In the genomic region with DNA sequence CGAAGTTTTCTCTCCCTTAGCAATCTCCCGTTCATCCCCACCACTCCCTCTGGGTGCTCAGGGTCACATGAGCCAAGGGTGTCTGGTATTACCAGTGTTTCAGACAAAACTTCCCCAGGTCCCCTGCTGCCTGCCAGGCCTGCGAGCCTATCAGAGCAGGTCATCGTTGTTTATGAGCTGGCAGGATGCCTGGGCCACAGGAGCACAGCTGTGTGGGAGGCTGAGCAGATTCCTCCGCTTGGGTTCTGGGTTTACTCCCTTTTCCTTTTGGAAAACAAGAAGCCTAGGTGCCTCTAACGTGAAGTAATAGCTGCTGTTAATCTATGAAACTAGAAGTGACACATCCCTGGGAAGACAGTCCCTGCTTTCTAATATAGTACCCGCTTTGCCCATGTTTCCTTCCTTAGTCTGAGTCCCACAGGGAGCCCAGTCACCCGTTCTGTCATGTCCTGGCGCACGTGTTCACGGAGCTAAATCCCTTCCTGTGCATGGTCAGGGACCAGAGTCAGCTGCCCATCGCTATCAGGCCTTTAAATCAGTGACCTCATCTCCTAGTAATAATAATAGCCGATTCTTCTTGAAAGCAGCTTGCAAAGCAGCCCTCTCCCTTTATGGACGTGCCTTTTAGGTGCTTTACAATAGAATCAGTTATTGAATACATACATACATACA, we compare ENCODE assay signal across 8 mouse cellular contexts. TPM values are rescaled to one million over a fixed set of nuclear protein-coding genes. Genes with fewer than 3 reads are reported as not detected.
A peak's percentile ranks its signal among the peaks of the same experiment; 100 is the strongest.
DNase-seq lines count a peak whose midpoint lies in the region; ATAC-seq lines count a peak whose summit lies in the region.

No protein-coding gene starts in this region.

- H3K9me3 ChIP-seq in intestine, embryonic 15.5 days: no peaks in the 10 kb centered on the region

- peak overlapping the region; percentile 19; the same call in 1 of the 2 replicates for H3K4me2 ChIP-seq in intestine, embryonic 15.5 days (replicated peaks)

- peak; percentile 40 to 57 for DNase-seq in cerebellum, adult 18-20 months
- DNase-seq in cerebellum, adult 11-12 months: no peak
- peak; percentile 80 for DNase-seq in adrenal gland, postnatal 10 days
- DNase-seq in gastrocnemius, postnatal 25 days: peak; percentile 62
- peak; percentile 77 for DNase-seq in lung, postnatal 10 days
- peak; percentile 79 for DNase-seq in urinary bladder, postnatal 14 days (ENCODE audit: low spot score)

- ATAC-seq in intestine, embryonic 15.5 days: peak; percentile 79
- no peak; the same call in 1 of the 2 replicates for ATAC-seq in frontal cortex, adult (ENCODE audit: low TSS enrichment)

- no peak overlapping the region for H3K4me3 ChIP-seq in intestine, embryonic 15.5 days (replicated peaks)

- H3K36me3 ChIP-seq in intestine, embryonic 15.5 days: no peaks in the 10 kb centered on the region

- H3K9ac ChIP-seq in intestine, embryonic 15.5 days: no peak overlapping the region

- no peaks in the 10 kb centered on the region for H3K27me3 ChIP-seq in intestine, embryonic 15.5 days (replicated peaks)

- 27% methylated on average over 14 of the region's 14 CpGs for WGBS in intestine, embryonic 15.5 days

- H3K4me1 ChIP-seq in intestine, embryonic 15.5 days (replicated peaks): peaks cover 12% of the 10 kb centered on the region

- H3K27ac ChIP-seq in intestine, embryonic 15.5 days: no peak overlapping the region

RNA-seq across cellular contexts. Expression of a gene that starts 9.4 kb away (rescaled TPM):
- total RNA-seq in adrenal gland, postnatal 10 days (2021): 10 to 100 TPM; 21.1 to 29.4 TPM
- 10 to 100 TPM; 25.5 to 25.7 TPM for total RNA-seq in gastrocnemius, postnatal 25 days (2021)
- polyA plus RNA-seq in intestine, embryonic 15.5 days (2015; fragmentation: Nextera tagmentation; extraction: Ambion mirVana): 33.0 and 43.9 TPM in 2 replicates

RNA-seq across cellular contexts. Expression of a gene that starts 50.4 kb away (rescaled TPM):
- 100 to 1,000 TPM; 184 to 460 TPM for total RNA-seq in adrenal gland, postnatal 10 days (2021)
- total RNA-seq in gastrocnemius, postnatal 25 days (2021): not detected
- 3.7 and 4.9 TPM in 2 replicates for polyA plus RNA-seq in intestine, embryonic 15.5 days (2015; fragmentation: Nextera tagmentation; extraction: Ambion mirVana)

Comparison
In these comparisons a context has a peak if more than half of its experiments do, and no peak if none do; other contexts are left out.
1. RNA of a gene that starts 50.4 kb away (total RNA-seq): 184 to 460 TPM in adrenal gland, postnatal 10 days; not detected in gastrocnemius, postnatal 25 days; every median in the first group is over 100 times any median in the second.